In genomic region chr12:105582486-105582885, GRCm38 (mm10) we compare ENCODE assay signal across 27 mouse cellular contexts. TPM values are rescaled to one million over a fixed set of nuclear protein-coding genes. Genes with fewer than 3 reads are reported as not detected.
DNase-seq lines count a peak whose midpoint lies in the region; ATAC-seq and TF ChIP-seq lines count a peak whose summit lies in the region.
"Had no signal": no experiment of that assay in that cellular context is flagged by ENCODE, and none has a peak within 500 bp of the region (broad histone marks: within the 10 kb centered on the region; RNA-seq: fewer than 3 reads in every experiment).

No protein-coding gene starts in this region.

- DNase-seq in gastrocnemius, adult 2 months: peak; percentile 5
- no peak for DNase-seq in gastrocnemius, adult 18-20 months (ENCODE audit: low spot score)
- DNase-seq in stomach, postnatal 0 days (ENCODE audit: low spot score): no peak
- DNase-seq in frontal cortex, postnatal 14 days (ENCODE audit: low spot score in 2 of 2): no peak
- DNase-seq: adrenal gland, postnatal 10 days; adrenal gland, postnatal 36 days; cerebellum, adult 18-20 months; cerebellum, adult 9-10 months; cerebellum, postnatal 14 days; gastrocnemius, postnatal 10 days; gastrocnemius, postnatal 36 days had no signal

- peaks cover 15% of the 10 kb centered on the region for H3K4me1 ChIP-seq in stomach, embryonic 15.5 days
- H3K4me1 ChIP-seq in stomach, postnatal 0 days (replicated peaks; ENCODE audit: control insufficient read depth, insufficient read depth): peaks cover 2% of the 10 kb centered on the region; the same call in 1 of the 2 replicates
- H3K4me1 ChIP-seq in stomach, embryonic 16.5 days (ENCODE audit: control insufficient read depth, insufficient read depth, low read length): peaks cover 29% of the 10 kb centered on the region
- H3K4me1 ChIP-seq: forebrain, embryonic 13.5 days had no signal

- no peaks in the 10 kb centered on the region for H3K9me3 ChIP-seq in stomach, embryonic 15.5 days
- H3K9me3 ChIP-seq in stomach, postnatal 0 days (ENCODE audit: control insufficient read depth, low read length): no peaks in the 10 kb centered on the region
- no peaks in the 10 kb centered on the region for H3K9me3 ChIP-seq in stomach, embryonic 16.5 days (replicated peaks; ENCODE audit: control insufficient read depth, low read length)
- H3K9me3 ChIP-seq: forebrain, embryonic 10.5 days; forebrain, embryonic 13.5 days; hindbrain, embryonic 12.5 days; hindbrain, embryonic 15.5 days had no signal

- WGBS in stomach, embryonic 15.5 days: 65% methylated on average over 9 of the region's 9 CpGs
- 60% methylated on average over 9 of the region's 9 CpGs for WGBS in stomach, postnatal 0 days
- 59% methylated on average over 9 of the region's 9 CpGs for WGBS in stomach, embryonic 16.5 days

- H3K36me3 ChIP-seq in stomach, embryonic 15.5 days: no peaks in the 10 kb centered on the region
- no peaks in the 10 kb centered on the region for H3K36me3 ChIP-seq in stomach, postnatal 0 days (ENCODE audit: control insufficient read depth, insufficient read depth, low read length)
- H3K36me3 ChIP-seq in stomach, embryonic 16.5 days (ENCODE audit: control insufficient read depth, insufficient read depth, low read length): no peaks in the 10 kb centered on the region
- H3K36me3 ChIP-seq: forebrain, embryonic 10.5 days; hindbrain, embryonic 12.5 days; hindbrain, embryonic 15.5 days had no signal

- no peak for TF ChIP-seq CTCF in gastrocnemius, adult 2 months (IDR thresholded peaks at IDR 0.05)
- no peak for TF ChIP-seq CTCF in stomach, postnatal 0 days (IDR thresholded peaks at IDR 0.05; ENCODE audit: low read depth)

- H3K27me3 ChIP-seq in stomach, embryonic 15.5 days (replicated peaks): no peaks in the 10 kb centered on the region
- H3K27me3 ChIP-seq in stomach, postnatal 0 days (ENCODE audit: control insufficient read depth, insufficient read depth, low read length): no peaks in the 10 kb centered on the region
- no peaks in the 10 kb centered on the region for H3K27me3 ChIP-seq in stomach, embryonic 16.5 days (ENCODE audit: control insufficient read depth, insufficient read depth, low read length)
- H3K27me3 ChIP-seq: hindbrain, embryonic 12.5 days; hindbrain, embryonic 15.5 days had no signal

- TF ChIP-seq EP300 in stomach, postnatal 0 days (optimal IDR thresholded peaks at IDR 0.05): no peak

- intact Hi-C loops in gastrocnemius, adult 2 months (cut with DNase I): no loop called here

- no peak overlapping the region for H3K4me3 ChIP-seq in gastrocnemius, adult 2 months
- H3K4me3 ChIP-seq in stomach, embryonic 15.5 days (replicated peaks): no peak overlapping the region
- H3K4me3 ChIP-seq in stomach, postnatal 0 days (ENCODE audit: low read depth, low read length): no peak overlapping the region
- no peak overlapping the region for H3K4me3 ChIP-seq in stomach, embryonic 16.5 days (replicated peaks; ENCODE audit: low read length)
- H3K4me3 ChIP-seq: forebrain, embryonic 10.5 days; forebrain, embryonic 13.5 days; hindbrain, embryonic 12.5 days; hindbrain, embryonic 15.5 days had no signal

- no peak for ATAC-seq in stomach, embryonic 15.5 days (ENCODE audit: insufficient read depth, low FRiP score, low read depth)
- ATAC-seq in stomach, postnatal 0 days (ENCODE audit: low FRiP score, low TSS enrichment): no peak
- no peak for ATAC-seq in stomach, embryonic 16.5 days (ENCODE audit: insufficient read depth, low FRiP score)
- ATAC-seq: forebrain, embryonic 13.5 days; forebrain, embryonic 16.5 days had no signal

- no peak overlapping the region for H3K4me2 ChIP-seq in stomach, embryonic 15.5 days
- no peak overlapping the region for H3K4me2 ChIP-seq in stomach, postnatal 0 days (replicated peaks; ENCODE audit: low read depth)
- no peak overlapping the region for H3K4me2 ChIP-seq in stomach, embryonic 16.5 days (ENCODE audit: low read depth, low read length)
- H3K4me2 ChIP-seq: forebrain, embryonic 13.5 days; heart, embryonic 11.5 days; hindbrain, embryonic 12.5 days; hindbrain, embryonic 15.5 days had no signal

- H3K9ac ChIP-seq in stomach, embryonic 15.5 days: no peak overlapping the region
- no peak overlapping the region for H3K9ac ChIP-seq in stomach, postnatal 0 days (ENCODE audit: low read length)
- H3K9ac ChIP-seq in stomach, embryonic 16.5 days (ENCODE audit: low read length): no peak overlapping the region
- H3K9ac ChIP-seq: forebrain, embryonic 13.5 days; hindbrain, embryonic 12.5 days; hindbrain, embryonic 15.5 days had no signal

- no peak overlapping the region for H3K27ac ChIP-seq in gastrocnemius, adult 2 months
- H3K27ac ChIP-seq in stomach, embryonic 15.5 days: peak overlapping the region; percentile 35; the same call in 1 of the 2 replicates
- no peak overlapping the region for H3K27ac ChIP-seq in stomach, postnatal 0 days (replicated peaks)
- H3K27ac ChIP-seq in stomach, embryonic 16.5 days (ENCODE audit: low read length): peak overlapping the region; percentile 50
- H3K27ac ChIP-seq: forebrain, embryonic 10.5 days; forebrain, embryonic 13.5 days; hindbrain, embryonic 12.5 days; hindbrain, embryonic 15.5 days had no signal

RNA-seq across cellular contexts. Expression of gene Bdkrb2, which starts 19.5 kb away (rescaled TPM):
- total RNA-seq in gastrocnemius, adult 2 months (2021): under 1 TPM; 0.39 to 0.82 TPM
- total RNA-seq in gastrocnemius, adult 18-20 months (2021): under 1 TPM; 0.33 to 0.39 TPM
- 3.5 TPM in 2 replicates for polyA plus RNA-seq in stomach, embryonic 15.5 days (2015; fragmentation: Nextera tagmentation; extraction: Ambion mirVana)
- polyA plus RNA-seq in stomach, postnatal 0 days (2015; fragmentation: Nextera tagmentation; extraction: Ambion mirVana): 4.0 and 4.1 TPM in 2 replicates
- polyA plus RNA-seq in stomach, embryonic 16.5 days (2015; fragmentation: Nextera tagmentation; extraction: Ambion mirVana): 5.3 and 7.3 TPM in 2 replicates
- total RNA-seq: granulocyte monocyte progenitor cell, adult 5-6 weeks; hematopoietic stem cell, adult 5-6 weeks; MEL had no signal

RNA-seq across cellular contexts. Expression of gene Bdkrb1, which starts 20.4 kb away (rescaled TPM):
- total RNA-seq in gastrocnemius, adult 2 months (2021): under 1 TPM in 1 of 2 experiments, not detected in 1; 0.28 TPM
- not detected for total RNA-seq in gastrocnemius, adult 18-20 months (2021)
- 0.26 and 0.44 TPM in 2 replicates for polyA plus RNA-seq in stomach, embryonic 15.5 days (2015; fragmentation: Nextera tagmentation; extraction: Ambion mirVana)
- 1.8 and 2.3 TPM in 2 replicates for polyA plus RNA-seq in stomach, postnatal 0 days (2015; fragmentation: Nextera tagmentation; extraction: Ambion mirVana)
- polyA plus RNA-seq in stomach, embryonic 16.5 days (2015; fragmentation: Nextera tagmentation; extraction: Ambion mirVana): 0.69 and 1.0 TPM in 2 replicates
- total RNA-seq: adrenal gland, postnatal 10 days; adrenal gland, postnatal 36 days; granulocyte monocyte progenitor cell, adult 5-6 weeks; heart, adult 8-10 months; heart, postnatal 25 days; hematopoietic stem cell, adult 5-6 weeks; MEL had no signal
- polyA plus RNA-seq: forebrain, embryonic 10.5 days; forebrain, embryonic 13.5 days; forebrain, embryonic 16.5 days; heart, embryonic 11.5 days; heart, embryonic 14.5 days; heart, postnatal 0 days; hindbrain, embryonic 12.5 days; intestine, embryonic 14.5 days had no signal

Comparison
In these comparisons a context has a peak if more than half of its experiments do, and no peak if none do; other contexts are left out.
1. H3K27ac ChIP-seq: peak in stomach, embryonic 15.5 days (single experiment) and stomach, embryonic 16.5 days (single experiment); none in gastrocnemius, adult 2 months (single experiment) and stomach, postnatal 0 days (single experiment).